Mouse (Mus musculus) layer of hippocampus, adult 2 months (tissue): Measurements from ENCODE around the gene Golga2. TPM values are rescaled to one million over a fixed set of nuclear protein-coding genes. Genes with fewer than 3 reads are reported as not detected.

Experiments
- DNase-seq, 2 experiments: peaks; one replicate each; pipeline ENCODE4 v3.0.0; 2022; ENCODE audit warnings: low spot score in 2 of 2
- H3K27ac ChIP-seq: fragments of 200-600 bp; 2 replicates; pipeline ENCODE4 v1.8.1; 2022
- H3K4me3 ChIP-seq: fragments of 200-600 bp; 2 replicates; pipeline ENCODE4 v1.8.1; 2022; ENCODE audit warnings: mild to moderate bottlenecking
- CTCF ChIP-seq: fragments of 200-600 bp; conservative IDR thresholded peaks from 2 replicates; pipeline ENCODE4 v1.8.1; 2022; ENCODE audit warnings: antibody characterized with exemption, mild to moderate bottlenecking, moderate library complexity
- total RNA-seq, 2 experiments: library from RNA; stranded (reverse); gene quantifications; 2 replicates each; pipeline ENCODE4 v1.2.3; 2021

Gene Golga2
- total RNA-seq, 2 experiments from 2014 or later, result 87.9 TPM

DNA sequence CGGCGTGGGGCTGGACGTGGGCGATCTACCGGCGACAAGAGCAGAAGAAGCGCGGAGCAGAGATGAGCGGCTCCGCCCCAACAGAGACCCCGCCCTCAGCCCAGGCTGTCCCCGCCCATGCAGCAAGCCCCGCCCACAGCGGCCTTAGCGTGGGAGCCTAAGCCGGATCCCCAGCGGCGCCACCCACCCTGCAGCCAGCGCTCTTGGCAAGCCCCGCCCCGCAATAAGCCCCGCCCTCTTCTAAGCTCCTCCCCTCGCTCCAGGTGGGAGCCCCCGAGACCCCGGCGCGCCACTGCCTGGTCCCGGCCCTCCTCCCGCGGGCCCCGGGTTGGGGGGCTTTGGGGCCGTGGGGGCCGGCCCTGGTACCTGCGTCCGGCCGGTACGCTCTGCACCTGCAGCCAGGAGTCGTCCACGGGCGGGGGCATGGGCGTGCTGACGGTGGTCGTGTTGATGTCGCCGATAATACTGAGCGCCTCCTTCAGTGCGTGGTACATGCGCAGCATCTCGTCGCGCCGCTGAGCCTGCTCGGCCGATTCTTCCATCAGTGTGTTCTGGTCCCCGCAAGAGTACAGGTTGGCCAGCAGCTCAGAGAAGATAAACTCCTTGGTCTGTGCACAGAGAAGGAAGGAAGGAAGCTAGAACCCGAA, 25.3 kb downstream of the Golga2 start:
- TF ChIP-seq CTCF, result no peak
- H3K27ac ChIP-seq, result peak overlapping the region; percentile 70
- H3K4me3 ChIP-seq, result peak overlapping the region; percentile 46
- DNase-seq, result peak in 1 of 2 experiments; percentile 70

DNA sequence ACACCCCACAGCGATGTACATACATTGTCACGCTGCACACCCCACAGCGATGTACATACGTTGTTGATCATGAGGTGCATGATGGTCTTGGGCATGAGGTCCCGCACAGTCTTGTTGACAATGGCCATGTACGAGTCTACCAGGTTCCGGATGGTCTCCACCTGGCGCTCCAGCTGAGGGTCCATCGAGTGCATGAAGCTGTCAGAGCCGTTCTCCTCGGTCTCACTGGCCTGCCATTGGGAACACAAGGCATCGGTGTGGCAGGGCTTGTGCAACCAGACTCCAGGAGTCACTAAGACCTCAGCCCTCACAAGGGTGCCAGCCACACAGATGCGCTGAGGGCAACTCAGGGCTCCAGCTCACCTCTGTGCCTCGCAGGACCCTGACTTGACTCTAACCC, 27.6 kb downstream of the Golga2 start:
- no peak for TF ChIP-seq CTCF
- no peak overlapping the region for H3K27ac ChIP-seq
- no peak for DNase-seq
- H3K4me3 ChIP-seq, result no peak overlapping the region

DNA sequence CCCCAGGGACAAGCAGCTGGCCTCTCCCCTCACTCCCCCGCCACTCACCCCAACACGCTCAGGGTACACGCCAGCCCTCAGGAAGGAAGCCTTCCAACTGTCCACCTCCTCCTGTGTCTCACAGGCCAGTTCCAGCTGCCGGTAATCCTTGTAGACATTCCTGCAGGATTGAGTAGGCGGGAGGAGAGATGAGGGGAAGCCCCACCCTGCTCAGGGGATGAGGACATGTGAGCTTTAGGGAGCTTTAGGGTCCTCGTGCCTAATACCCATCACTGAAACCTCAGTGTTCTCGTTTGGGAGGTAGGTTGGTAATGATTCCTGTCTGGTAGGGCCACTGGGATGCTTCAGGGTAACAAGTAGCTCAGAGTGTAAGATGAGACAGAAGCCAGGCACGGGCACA, 28.6 kb downstream of the Golga2 start:
- no peak for TF ChIP-seq CTCF
- no peak for DNase-seq
- Histone ChIP-seq H3K4me3 (no peak overlapping the region), H3K27ac (peak overlapping the region; percentile 62)

DNA sequence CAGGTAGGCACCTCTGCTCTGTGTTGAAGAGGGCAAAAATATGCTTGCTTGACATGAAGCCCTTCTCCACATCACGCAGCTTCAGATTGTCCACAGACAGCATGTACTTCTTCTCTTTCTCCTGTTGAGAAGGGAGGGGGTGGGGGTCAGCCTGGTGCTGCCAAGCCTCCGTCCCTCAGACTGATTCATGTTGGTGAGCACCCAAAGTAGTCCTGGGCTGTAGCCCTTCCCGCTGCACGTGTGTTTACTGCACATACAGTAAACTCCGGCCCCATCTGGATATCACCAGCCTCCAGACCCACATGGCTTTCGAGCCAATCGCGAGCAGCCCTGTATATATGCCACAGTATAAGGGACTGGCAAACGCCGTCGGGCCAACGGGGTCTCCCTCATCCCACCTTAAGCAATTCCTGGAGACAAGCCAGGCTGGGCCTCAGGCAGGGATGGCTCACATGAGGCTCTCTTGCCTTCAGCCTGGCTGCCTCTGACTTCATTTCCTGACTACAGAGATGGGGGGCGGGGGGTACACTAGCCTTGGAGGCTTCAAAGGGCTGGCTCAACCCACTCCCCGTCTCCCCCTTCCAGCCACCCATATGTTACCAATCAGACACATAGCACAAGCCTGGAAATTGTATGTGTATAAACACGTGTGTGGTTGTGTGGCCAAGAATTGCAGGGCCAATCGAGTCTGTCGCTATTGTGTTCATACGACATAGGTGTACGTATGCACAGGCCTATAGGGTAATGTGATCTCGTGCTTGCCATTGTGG, 29.9 kb downstream of the Golga2 start:
- H3K27ac ChIP-seq, result peak overlapping the region; percentile 68
- H3K4me3 ChIP-seq, result no peak overlapping the region
- no peak for DNase-seq
- no peak for TF ChIP-seq CTCF

DNA sequence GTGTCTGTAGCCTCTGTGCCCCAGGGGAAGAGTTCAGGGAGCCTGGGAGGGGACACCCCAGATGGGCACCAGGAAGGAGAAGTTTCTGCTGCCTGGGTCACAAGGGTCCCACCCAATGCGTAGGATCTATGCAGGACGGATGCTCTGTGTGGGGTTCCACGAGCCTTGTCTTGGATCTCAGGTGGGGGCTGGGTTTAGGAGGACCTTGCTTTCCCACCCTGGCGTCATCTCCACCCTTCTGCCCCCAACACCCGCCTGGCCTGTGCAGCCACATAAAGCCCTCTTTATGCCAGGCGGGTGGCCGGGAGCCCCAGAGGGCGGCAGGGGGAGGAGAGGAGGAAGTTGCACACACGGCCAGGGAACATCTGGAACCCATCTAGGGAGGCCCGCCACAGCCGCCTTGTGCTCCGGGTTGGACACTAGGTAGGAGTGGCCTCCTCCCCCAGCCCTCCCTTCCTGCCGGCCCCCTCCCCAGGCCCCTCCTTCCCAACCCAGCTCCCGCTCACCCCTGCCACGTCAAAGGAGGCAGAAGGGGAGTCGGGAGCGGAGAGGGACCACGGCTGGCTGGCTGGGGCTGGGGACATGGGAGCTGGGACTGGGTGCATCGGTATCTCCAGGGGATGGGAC, 30.7 kb downstream of the Golga2 start:
- no peak for TF ChIP-seq CTCF
- no peak overlapping the region for H3K4me3 ChIP-seq
- DNase-seq, result no peak
- peak overlapping the region; percentile 68 for H3K27ac ChIP-seq

DNA sequence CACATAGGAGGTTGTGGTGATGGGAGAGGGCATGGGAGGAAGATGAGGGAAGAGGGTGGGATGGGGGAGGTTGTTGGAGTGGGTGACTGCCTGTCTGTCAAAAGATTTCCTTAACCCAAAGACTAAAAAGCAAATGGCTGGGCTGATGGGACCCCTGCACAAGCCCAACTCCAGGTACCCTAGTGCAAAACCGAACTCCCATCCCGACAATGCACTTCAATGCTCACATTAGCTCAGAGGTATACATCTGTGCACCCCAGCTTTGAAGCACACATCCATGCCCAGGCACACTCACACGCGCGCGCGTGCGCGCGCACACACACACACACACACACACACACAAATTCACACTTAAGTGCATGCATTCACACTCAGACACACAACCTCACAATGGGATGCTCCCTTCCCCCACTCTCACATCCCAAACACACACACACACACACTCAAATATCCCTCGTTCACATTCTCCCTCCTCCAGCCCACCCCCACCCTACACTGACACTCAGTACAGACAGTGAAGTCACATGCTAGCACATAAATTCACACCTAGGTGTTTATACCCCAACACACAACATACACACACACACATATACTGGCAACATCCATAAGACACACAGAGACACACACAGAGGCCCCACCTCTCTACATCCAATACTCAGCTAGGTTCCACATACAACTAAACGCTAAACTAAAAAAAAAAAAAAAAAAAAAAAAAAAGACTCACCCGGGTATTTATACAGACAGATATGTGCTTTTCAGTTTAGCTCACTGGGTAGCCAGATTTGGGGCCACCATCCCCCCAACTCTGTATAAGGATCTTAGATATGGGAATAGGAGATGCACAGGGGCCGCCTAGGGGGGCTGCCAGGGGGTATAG, 31.8 kb downstream of the Golga2 start:
- DNase-seq, result no peak
- no peak overlapping the region for H3K4me3 ChIP-seq
- TF ChIP-seq CTCF, result no peak
- peak overlapping the region; percentile 68; the same call in 1 of the 2 replicates for H3K27ac ChIP-seq

DNA sequence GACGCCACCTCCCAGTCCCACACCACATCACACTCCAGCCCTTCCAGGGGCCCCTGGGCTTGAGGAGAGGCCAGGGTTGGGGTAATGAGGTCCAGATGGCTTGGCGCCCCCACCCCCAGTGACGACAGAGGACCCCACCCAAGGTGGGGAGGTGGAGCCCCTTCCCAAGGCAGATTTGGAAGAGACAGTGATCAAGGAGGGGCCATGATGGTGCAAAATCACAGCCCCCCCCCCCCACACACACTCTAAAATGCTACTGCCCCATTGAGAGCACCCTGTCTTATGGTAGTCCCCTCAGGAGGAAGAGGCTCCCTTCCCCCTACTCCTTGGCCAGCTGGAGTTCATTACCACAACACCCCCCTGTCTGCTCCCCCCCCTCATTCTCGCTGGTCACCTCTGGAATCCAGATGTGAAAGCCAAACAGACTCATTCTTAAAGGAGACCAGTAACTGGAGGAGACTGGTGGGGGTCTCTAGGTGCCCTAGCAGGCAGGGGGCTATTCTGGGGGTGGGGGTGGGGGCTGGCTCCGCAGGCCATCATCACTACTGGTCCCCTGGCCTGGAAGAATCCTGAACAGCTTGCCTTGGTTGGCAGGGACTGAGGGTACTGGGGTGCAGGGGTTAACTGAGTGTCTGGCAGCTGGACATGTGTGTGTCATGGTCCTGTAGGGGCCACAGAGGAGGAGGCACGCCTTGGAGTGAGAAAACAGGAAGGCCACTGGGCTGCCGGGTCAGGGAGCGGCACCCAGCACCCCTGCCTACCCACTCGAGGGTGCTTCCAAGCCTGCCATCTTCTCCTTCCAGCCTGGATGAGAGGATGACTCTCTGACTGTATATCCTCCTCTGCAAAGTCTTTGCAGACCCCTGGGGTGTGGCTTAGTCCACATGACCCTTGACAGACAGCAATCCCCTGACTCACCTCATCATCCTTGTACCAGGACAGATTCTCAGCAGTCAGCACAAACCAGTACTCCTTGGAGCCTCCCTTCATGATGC, 32.7 kb downstream of the Golga2 start:
- Histone ChIP-seq H3K4me3 (no peak overlapping the region), H3K27ac (peak overlapping the region; percentile 68; the same call in 1 of the 2 replicates)
- DNase-seq, result no peak
- no peak for TF ChIP-seq CTCF

DNA sequence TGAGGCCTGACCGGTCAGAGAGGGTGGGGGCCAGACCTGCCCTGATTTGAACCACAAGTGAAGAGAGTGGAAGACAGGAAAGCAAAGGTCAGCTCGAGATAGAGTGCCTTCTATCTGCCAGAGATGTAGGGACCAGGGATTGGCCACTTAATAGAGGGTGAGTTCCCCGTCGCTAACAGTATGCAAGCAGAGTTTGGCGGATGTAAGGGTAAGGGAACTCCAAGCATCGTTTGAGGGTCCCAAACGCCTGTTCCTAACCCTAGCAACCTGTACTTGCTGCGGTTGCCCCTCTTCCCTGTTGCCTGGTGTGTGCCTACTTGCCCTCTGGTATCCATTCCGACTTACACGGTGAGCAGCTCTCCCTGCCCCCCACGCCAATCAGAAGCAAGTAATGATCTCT, 33.5 kb downstream of the Golga2 start:
- no peak for DNase-seq
- H3K27ac ChIP-seq, result peak overlapping the region; percentile 68; the same call in 1 of the 2 replicates
- H3K4me3 ChIP-seq, result no peak overlapping the region
- no peak for TF ChIP-seq CTCF

DNA sequence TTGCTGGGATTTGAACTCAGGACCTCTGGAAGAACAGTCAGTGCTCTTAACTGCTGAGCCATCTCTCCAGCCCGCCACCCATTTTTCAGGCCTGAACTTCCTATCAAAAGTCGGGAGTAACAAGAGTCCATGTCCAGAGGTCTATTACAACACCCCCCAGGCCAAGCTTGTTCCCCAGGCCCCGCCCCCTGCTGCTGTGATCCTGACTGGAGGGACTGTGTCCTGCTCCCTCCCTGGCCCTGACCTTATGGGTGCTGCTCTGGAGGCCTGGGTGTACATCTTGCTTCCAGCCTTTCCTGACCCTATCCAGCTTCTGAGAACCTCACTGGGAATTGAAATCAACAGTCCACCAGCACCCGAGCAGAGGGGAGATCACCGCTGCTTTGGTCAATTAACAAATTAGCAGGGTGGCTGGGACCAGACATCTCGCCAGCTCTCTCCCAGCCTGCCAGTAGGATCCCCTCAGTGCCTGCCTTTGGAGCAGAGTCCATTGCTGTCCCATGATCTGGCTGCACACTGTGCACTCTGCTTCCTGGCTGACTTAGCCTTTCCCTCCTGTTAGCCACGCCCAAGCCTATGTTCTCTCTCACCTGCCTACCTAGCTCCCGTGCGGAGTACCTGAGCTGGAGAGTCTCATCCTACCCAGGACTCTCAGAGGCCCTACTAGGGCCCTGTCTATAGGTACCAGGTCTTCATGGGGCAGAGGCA, 34.6 kb downstream of the Golga2 start:
- no peak overlapping the region for H3K4me3 ChIP-seq
- DNase-seq, result no peak
- H3K27ac ChIP-seq, result peak overlapping the region; percentile 78
- no peak for TF ChIP-seq CTCF

DNA sequence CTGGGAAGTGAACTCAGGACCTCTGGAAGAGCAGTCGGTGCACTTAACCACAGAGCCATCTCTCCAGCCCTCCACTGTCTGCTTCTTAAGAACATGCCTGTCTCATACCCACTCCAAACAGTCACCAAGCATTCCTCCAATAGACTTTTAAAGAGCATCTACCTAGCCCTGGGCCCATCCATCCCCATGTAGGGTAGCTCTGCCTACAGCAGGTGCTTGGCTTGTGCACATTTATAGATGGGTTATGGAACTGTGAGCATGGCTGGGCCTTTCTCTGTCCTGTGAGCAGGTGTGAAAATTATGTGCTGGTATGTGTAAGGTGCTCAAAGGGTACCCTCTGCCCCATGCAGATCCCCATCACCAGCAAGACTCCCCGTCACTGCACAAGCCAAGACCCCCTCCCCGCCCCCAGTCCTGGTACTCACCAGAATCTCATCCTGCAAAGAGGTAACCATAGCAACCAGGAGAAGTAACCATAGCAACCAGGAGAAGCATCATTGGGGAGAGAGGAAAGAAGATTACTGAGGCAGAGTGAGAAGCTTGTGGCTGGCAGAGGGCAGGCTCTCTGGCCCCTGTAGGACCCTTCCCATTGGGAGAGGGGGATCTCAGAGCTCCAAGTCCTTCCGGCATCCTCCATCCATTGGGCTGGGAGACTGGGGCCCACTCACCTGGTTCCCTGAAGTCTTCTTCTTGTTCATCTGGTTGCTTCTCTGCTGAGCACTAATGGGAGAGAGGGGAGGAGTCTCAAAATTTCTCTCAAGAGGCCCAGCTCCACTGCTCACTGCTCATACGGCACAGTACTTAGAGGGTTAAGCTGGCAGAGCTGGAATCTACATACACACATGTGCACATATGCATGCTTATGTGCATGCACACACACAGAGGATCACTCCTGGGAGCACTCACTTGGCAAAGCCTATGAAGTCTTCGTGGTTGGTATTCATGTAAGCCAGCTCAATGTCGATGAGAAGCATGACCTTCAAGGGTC, 35.9 kb downstream of the Golga2 start:
- H3K4me3 ChIP-seq, result no peak overlapping the region

More for the DNA sequence above, 35.9 kb downstream of the Golga2 start:
- no peak for TF ChIP-seq CTCF
- DNase-seq, result peak in 1 of 2 experiments; percentile 58
- H3K27ac ChIP-seq, result peak overlapping the region; percentile 78
